24 mouse cellular contexts compared by ENCODE assay signal in the genomic region with DNA sequence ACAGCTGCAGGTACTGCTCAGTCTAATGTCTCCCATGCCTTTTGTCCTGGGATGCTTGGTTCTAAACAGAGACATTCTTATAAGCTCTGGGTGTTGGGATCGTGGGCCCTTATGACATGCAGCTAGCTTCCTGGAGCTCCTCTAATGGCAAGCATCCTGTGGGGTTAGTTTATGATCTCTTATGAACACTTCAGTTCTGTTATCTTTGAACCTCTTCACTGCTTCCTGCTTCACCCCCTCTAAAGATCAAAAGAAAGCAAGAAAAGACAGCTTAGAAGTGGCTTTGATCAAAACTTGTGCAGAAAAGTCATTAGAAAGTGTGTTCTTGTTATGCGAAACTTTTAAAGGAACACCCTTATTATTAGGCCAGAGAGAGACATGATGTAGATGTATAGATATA.
A peak's percentile ranks its signal among the peaks of the same experiment; 100 is the strongest.
DNase-seq lines count a peak whose midpoint lies in the region; ATAC-seq and TF ChIP-seq lines count a peak whose summit lies in the region.
"Had no signal": no experiment of that assay in that cellular context is flagged by ENCODE, and none has a peak within 500 bp of the region (broad histone marks: within the 10 kb centered on the region; RNA-seq: fewer than 3 reads in every experiment).

No protein-coding gene starts in this region.

- H3K36me3 ChIP-seq in midbrain, embryonic 15.5 days (replicated peaks): no peaks in the 10 kb centered on the region
- H3K36me3 ChIP-seq: embryonic facial prominence, embryonic 10.5 days; embryonic facial prominence, embryonic 12.5 days; forebrain, embryonic 15.5 days; G1E had no signal

- no peak for TF ChIP-seq CTCF in lung, adult 2 months (IDR thresholded peaks at IDR 0.05; ENCODE audit: insufficient read depth, low read length)

- no peak for TF ChIP-seq POLR2A in lung, adult 2 months (IDR thresholded peaks at IDR 0.05; ENCODE audit: borderline replicate concordance, extremely low read depth, low read depth, low read length)

- H3K9ac ChIP-seq in midbrain, embryonic 15.5 days: no peak overlapping the region
- H3K9ac ChIP-seq: embryonic facial prominence, embryonic 12.5 days; forebrain, embryonic 13.5 days; forebrain, embryonic 15.5 days; forebrain, postnatal 0 days had no signal

- H3K27ac ChIP-seq in midbrain, embryonic 15.5 days: no peak overlapping the region
- H3K27ac ChIP-seq: embryonic facial prominence, embryonic 10.5 days; embryonic facial prominence, embryonic 12.5 days; forebrain, embryonic 13.5 days; forebrain, embryonic 15.5 days had no signal

- 51% methylated on average over 2 of the region's 2 CpGs for WGBS in lung, adult 2 months
- WGBS in midbrain, embryonic 15.5 days: 82% methylated on average over 2 of the region's 2 CpGs

- peak; percentile 88 for ATAC-seq in activated CD4-positive, CD25-positive, alpha-beta regulatory T cell, adult 4 months
- ATAC-seq in inflammation-experienced regulatory T-cells, adult 6 months: peak; percentile 81
- no peak for ATAC-seq in midbrain, embryonic 15.5 days (replicated peaks)
- ATAC-seq: forebrain, embryonic 13.5 days; forebrain, embryonic 15.5 days; forebrain, postnatal 0 days; Patski had no signal

- H3K4me2 ChIP-seq in midbrain, embryonic 15.5 days: no peak overlapping the region
- H3K4me2 ChIP-seq: embryonic facial prominence, embryonic 12.5 days; forebrain, embryonic 13.5 days; forebrain, embryonic 15.5 days had no signal

- H3K4me1 ChIP-seq in lung, adult 2 months (ENCODE audit: control insufficient read depth, insufficient read depth, low read length): no peaks in the 10 kb centered on the region
- no peaks in the 10 kb centered on the region for H3K4me1 ChIP-seq in midbrain, embryonic 15.5 days
- H3K4me1 ChIP-seq: embryonic facial prominence, embryonic 10.5 days; embryonic facial prominence, embryonic 12.5 days; forebrain, embryonic 13.5 days; forebrain, embryonic 15.5 days had no signal

- peak; percentile 17 for DNase-seq in CD4-positive helper T cell, adult 2 months (ENCODE audit: low read depth, low spot score)
- peak; percentile 32 for DNase-seq in CD4-positive, CD25-positive, alpha-beta regulatory T cell, adult 2 months (ENCODE audit: low read depth, low spot score)
- no peak for DNase-seq in adrenal gland, adult 8-10 months
- no peak for DNase-seq in lung, adult 2 months
- no peak for DNase-seq in heart, postnatal 36 days
- DNase-seq: adrenal gland, adult 2 months; adrenal gland, postnatal 14 days; adrenal gland, postnatal 36 days; cerebellum, adult 11-12 months; cerebellum, adult 2 months; cerebellum, adult 9-10 months; cerebellum, postnatal 10 days; cerebellum, postnatal 25 days; forebrain, postnatal 0 days had no signal

- no peaks in the 10 kb centered on the region for H3K27me3 ChIP-seq in midbrain, embryonic 15.5 days (replicated peaks)
- H3K27me3 ChIP-seq: CH12.LX; embryonic facial prominence, embryonic 12.5 days; forebrain, embryonic 13.5 days; forebrain, embryonic 15.5 days; Patski had no signal

- no peaks in the 10 kb centered on the region for H3K9me3 ChIP-seq in midbrain, embryonic 15.5 days
- H3K9me3 ChIP-seq: embryonic facial prominence, embryonic 10.5 days; embryonic facial prominence, embryonic 12.5 days; forebrain, embryonic 13.5 days; forebrain, embryonic 15.5 days; G1E had no signal

- H3K4me3 ChIP-seq in lung, adult 2 months (replicated peaks; ENCODE audit: extremely low read depth, low read depth, low read length): no peak overlapping the region
- no peak overlapping the region for H3K4me3 ChIP-seq in midbrain, embryonic 15.5 days
- H3K4me3 ChIP-seq: embryonic facial prominence, embryonic 10.5 days; embryonic facial prominence, embryonic 12.5 days; forebrain, embryonic 13.5 days; forebrain, embryonic 15.5 days had no signal

- intact Hi-C loops in heart, postnatal 36 days (cut with DNase I): no loop called here

Comparison
In these comparisons a context has a peak if more than half of its experiments do, and no peak if none do; other contexts are left out.
1. DNase-seq: peak in CD4-positive helper T cell, adult 2 months (single experiment) and CD4-positive, CD25-positive, alpha-beta regulatory T cell, adult 2 months (single experiment); none in adrenal gland, adult 8-10 months (single experiment), lung, adult 2 months (single experiment) and heart, postnatal 36 days (0 of 2).